Mouse (Mus musculus) inflammation-experienced regulatory T-cells, adult 16 weeks (primary cell): Measurements from ENCODE around the gene Ano3. TPM values are rescaled to one million over a fixed set of nuclear protein-coding genes. Genes with fewer than 3 reads are reported as not detected.

ENCODE experiments used
- polyA plus RNA-seq: library from polyadenylated mRNA; unstranded; fragments of 100-300 nt; shearing (Covaris generic); gene quantifications from one replicate; pipeline ENCODE4 v1.2.1, GENCODE M21; 2017

Gene Ano3
- polyA plus RNA-seq: not detected

GRCm38 (mm10) chr2:110950823-110951222 lies at the start of gene Ano3:
Gene Ano3 (minus strand): TSS chr2:110950923.

GRCm38 (mm10) chr2:110721290-110721753 lies 229.4 kb downstream of the Ano3 start, which contains the start of gene Muc15:
Gene Muc15 (plus strand): TSS chr2:110721340.

Other genes with a start within 250 kb of the Ano3 start
- gene Muc15, start 229.6 kb downstream of the Ano3 start, polyA plus RNA-seq: not detected
- gene Gm13941, start 155.1 kb upstream of the Ano3 start, polyA plus RNA-seq: not detected
- not detected for gene Gm15130, start 202.0 kb upstream of the Ano3 start, polyA plus RNA-seq